Mouse (Mus musculus) mesoderm, embryonic 11.5 days (tissue): ENCODE measurements around the gene Mmp27.

Source experiments
- DNase-seq: peaks from one replicate; pipeline ENCODE4 v3.0.0-alpha.2; 2012; ENCODE audit warnings: low read depth, low spot score

The Mmp27 gene

DNA sequence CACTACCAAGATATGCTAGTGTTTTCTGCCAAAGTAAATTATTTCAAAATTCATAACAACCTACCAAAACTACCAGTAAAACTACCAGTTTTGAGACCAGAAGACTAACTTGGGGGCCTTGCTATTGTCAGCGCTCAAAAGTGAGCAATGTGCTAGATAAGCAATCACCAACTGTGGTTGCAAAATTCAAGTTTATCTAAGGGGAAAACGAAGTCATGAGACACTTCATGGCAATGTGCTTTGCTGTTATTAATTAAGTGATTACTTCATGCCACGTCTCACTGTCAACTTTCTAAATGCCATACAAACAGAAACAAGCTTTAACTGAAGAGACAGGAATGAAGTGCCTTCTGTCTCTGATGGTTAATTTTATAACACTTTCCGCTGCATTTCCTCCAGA, at the start of gene Mmp27:
Gene Mmp27, plus strand, starts transcription at position 235 of the 400 bp plus-strand sequence.
- no peak for DNase-seq

DNA sequence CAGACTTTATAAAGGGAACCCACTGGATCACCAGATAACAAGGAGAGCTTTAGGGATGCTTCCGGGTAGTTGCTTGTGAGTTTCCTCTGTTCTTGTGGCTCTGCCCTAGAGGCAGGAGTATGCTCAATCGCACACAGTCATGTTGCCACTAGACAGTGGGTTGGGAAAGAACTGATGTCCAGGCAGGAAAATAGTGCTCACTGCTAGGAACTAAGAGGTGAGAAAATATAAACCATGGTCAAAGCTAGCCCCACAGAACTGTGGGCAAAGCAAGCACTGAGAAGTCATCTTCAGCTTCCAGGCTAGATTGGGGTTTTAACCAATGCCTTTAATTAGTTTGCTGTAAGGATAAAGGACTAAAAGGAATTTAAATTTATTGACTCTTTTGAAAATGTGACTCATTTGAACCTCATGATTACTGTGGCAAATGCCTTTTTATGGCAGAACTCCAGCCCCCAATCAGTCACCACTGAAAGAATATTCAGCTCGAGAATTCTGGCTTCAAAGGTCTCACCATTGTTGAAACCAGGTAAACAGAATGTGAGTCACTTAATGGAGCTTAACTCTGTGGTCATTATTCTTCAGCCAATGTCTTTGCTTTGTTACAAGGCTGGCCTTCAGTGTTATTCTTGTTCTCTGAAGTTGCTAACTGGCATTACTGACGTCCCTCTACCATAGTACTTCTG, 44.8 kb upstream of the Mmp27 start:
- DNase-seq: no peak

DNA sequence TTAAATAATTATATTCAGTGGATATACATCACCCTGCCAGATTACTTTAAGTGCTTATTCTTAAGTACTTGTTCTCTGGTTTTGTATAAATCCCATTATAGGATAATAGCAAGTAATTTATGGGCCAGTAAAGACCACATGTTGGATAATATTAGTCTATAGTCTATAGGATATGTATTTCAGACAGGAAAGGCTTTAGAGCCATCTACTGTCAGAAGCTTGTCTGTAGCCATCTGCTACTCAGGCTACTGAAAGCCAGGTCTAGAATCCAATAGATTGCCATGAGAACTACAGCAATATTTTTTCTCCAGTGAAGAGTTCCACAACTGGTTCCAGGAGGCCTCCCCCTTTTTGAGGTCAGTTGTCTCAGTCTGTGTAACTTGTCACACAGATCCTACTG, 28.4 kb upstream of the Mmp27 start:
- no peak for DNase-seq

DNA sequence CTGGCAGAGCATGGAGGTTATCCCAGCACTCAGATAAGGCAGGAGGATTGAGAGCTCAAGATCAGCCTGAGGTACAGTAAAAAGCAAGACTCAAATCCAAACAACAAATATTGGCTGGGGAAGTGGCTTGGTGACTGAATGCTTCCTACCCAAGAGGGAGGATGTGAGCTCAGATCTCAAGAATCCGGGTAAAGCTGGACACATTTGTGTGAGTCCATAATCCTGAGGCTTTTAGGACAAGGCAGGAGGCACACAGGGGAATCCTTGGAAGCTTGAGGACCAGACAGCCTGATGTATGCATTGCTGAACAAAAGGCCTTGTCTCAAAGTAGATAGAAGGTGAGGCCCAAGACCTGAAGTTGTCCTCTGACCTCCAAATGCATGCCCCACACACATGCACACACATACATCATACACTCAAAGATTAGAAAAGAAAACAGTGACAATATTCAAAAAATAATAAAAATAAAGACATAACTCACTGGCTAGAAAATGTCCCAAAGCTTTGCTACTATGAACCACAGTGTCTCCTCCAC, 26.2 kb upstream of the Mmp27 start:
- no peak for DNase-seq

DNA sequence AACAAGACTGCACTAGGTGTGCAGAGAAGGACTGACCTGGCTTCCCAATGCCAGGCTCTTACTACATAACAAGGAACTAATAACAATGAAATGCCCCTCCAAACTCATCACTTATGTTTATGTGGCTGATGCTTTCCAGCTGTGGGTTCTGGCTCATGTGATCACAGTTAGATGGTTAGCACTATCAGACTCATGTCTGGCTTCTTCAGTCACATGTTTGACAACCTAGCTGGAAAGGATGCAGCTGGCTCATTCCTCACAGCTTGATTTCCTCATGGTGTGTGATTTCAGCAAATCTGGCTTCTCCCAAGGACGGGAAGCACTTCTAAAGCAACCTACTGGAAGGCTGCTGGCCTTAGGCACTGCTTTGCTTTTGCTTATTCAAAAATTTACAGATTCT, 25.7 kb upstream of the Mmp27 start:
- peak; percentile 49 for DNase-seq

DNA sequence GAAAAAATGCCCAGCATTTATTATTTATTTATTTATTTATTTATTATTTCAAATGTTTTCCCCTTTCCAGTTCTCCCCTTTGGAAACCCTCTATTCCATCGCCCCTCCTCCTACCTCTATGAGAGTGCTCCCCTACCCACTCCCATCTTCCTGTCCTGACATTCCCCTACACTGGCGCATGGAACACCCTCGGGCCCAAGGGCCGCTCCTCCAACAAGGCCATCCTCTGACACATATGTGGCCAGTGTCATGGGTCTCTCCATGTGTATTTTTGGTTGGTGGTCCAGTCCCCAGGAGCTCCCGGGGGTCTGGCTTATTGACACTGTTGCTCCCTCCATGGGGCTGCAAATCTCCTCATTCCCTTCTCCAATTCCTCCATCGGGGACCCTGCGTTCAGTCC, 25.3 kb upstream of the Mmp27 start:
- no peak for DNase-seq

DNA sequence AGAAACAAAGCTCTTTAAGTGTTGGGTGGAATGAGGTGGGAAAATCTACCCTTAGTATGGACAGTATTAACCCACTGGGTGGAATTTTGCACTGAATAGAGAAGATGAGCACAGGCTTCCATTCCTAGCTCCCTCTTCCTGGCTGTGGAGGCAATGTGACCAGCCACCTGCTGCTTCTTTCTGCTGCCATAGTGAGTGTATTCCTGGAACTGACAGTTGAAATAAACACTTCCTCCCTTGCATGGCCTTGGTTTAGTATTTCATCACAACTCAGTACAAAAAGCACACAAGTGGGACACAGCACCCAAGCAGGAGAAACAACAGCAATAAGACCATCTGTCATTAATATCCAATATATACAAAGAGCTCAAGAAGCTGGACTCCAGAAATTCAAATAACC, 19.3 kb upstream of the Mmp27 start:
- DNase-seq: no peak

DNA sequence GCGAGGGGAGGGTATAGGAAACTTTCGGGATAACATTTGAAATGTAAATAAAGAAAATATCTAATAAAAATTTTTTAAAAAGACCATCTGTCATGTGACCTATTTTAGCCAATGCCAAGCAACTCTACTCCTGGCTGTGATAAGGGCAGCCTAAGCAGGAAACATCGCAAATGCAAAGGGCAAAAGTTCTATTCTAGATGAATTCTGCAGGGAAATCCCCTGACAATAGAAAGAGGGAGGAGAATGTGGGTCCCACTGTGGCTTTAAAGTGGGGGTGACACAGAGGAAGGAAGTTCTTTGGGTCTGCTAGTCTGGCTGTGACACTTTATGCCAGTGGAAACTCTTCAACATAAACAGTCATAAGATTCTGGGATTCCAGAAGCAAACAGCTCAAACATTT, 17.7 kb upstream of the Mmp27 start:
- DNase-seq: no peak

DNA sequence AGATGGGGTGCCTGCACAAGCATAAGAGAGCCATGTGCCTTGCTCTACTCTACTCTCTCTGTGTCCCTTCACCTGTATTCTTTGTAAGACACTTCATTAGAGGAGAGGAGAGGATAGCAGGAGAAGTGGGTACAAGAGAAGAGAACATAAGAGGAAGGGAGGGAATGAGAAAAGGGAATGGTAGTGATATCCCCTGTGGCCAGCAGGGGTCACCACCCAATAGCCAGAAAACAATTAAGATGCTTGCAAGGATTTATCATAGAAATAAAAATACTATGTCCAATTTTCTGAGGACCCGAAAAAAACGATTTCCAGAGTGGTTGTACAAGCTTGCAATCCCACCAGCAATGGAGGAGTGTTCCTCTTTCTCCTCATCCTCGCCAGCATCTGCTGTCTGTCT, 16.8 kb upstream of the Mmp27 start:
- peak; percentile 20 for DNase-seq

DNA sequence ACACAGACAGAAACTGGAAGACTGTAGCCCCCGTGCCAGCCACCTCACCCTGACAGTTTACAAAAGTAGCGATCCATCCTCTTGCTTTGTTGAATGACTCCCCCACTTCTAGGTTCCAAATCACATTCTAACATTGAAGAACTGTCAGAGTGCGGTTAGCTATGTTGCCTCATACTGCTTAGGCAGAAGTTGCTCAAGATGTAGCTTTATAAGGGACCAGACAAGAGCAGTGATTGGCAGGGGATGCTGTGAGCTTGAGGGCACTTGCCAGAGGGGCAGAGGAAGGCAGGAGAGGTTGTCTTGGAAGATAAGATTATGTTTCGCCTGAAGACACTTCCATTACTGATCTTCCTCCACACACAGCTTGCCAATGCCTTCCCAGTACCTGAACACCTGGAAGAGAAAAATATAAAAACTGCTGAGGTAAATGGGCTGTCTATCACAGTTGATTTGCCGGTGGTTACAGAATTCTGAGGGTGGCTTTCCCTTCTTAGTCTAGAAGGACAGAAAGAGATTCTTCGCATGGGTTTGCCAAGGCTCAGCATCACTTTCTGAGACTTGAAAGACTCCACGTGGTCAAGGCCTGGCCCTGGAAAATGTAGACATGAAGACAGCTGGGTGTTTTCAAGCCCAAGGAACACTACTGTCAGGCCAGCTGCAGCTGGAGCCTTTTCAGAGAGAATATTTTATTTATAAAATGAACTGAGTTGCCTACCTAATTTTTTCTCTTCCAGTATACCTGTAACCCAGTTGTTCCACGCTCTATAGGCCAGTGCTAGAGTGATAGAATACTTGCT, 12.8 kb upstream of the Mmp27 start, which contains the start of gene Mmp8:
Gene Mmp8, plus strand, starts transcription at position 236 of the 797 bp plus-strand sequence.
- no peak for DNase-seq

DNA sequence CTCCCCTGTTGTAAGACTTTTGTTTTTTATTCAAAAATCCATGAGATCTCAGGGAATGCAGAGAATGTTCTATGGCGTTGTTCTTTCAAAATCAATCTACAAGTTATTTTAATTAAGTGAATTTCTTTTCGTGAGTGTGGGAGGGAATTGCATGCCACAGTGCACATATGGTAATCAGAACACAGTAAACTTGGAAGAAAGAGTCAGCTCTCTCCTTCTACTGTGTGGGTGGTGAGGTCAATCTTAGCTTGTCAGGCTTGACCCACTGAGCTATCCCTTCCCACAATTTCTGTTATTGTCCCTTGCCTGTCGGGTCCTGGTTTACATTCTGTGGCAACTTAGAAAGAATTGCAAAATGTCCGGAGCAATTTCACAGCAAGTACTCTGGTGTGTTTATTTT, 11.2 kb upstream of the Mmp27 start:
- DNase-seq: no peak

DNA sequence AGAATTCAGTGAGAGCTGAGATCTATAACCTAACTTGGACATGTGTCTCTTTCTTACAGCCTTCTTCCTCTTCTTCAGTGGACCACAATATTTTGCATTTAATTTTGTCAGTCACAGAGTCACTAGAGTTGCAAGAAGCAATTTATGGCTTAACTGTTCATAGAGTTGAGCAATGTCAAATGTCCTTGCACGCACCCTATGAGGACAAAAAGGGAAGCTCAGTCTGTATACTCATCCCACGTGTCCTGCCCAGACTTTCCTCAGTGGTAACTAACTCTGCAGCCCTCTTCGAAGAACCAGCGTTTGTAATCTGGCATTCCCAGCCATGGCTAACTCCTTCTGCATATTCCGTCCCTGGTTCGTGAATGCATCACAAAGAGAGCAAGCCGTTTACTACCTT, 3.8 kb upstream of the Mmp27 start:
- DNase-seq: no peak

DNA sequence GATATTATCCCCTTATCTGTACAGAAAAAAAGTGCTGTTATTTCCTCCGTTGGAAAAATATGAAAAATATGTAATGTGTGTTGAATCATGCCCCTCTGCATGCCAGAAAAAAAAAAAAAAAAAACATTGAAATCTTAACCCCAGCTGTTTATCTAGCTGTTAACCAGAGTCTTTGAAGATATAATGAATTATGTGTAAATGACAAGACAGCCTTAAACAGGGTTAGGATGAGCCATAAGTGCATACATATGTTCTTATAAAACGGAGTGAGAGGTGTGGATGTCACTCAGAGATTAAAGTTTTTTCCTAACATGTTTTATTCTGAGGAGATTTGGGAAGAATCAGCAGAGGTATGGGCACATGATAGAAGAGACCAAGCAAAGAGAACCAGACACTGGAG, 3.3 kb upstream of the Mmp27 start:
- no peak for DNase-seq

DNA sequence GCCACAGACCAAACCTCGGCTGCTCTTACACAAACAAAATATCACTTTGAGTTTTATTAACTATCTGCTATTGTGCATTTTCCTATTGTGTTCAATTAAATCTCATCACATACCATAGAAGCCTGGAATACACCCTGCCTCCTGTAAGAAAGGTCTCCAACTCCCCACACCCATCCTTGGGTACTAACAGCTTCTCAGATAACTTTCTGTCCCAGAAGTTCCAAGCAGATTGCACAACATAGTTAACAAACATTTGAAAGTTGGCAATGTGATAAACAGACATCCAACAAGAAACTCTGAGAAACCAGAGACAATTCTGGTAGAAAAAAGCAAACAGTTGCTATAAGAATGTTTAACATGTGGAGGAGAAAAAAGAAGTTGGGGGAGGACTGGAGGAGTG, 711 bp upstream of the Mmp27 start:
- DNase-seq: no peak

DNA sequence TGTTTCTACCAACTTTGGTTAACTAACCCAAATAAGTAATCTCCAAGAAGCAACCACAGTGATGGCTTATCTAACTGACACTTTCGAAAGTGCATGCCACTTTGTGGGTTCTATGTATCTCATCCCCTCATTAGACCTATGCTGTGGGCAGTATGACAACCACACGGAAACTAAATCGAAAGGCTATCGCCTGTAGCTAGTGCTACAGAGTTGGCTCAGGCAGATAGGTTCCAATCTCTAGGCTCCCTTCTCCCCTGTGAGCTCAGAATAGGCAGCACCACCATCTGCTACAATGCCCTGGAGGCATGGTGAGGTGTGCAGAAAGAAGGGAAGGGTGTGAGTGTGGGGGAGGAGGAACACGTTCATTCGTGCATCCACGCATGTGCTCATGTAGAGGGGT, 992 bp downstream of the Mmp27 start:
- no peak for DNase-seq

DNA sequence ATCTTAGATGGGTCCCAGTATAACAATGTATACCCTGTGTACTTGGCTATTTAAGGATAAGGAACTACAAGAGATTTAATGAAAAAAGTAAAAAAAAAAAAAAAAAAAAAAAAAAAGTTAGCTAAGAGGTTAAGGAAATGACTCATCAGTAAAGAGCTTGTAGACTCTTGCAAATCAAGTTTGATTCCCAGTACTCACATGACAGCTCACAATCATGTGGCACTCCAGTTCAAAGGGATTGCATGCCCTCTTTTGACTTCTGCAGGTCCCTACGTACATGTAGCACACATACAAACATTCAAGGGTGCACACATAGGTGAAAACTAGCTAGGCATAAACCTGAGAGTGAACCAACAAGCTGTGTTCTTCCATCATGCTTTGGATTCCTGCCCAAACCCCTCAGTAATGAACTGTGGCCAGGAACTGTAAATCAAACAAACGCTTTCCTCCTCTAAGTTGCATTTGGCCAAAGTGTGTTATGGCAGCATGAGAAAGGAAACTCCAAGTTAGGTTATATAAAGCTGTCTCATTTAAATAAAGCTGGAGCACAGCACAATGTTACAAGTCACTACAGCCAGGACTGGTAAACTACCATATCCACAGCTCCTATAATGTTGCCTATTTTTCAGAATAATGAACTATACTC, 1.6 kb downstream of the Mmp27 start:
- no peak for DNase-seq

DNA sequence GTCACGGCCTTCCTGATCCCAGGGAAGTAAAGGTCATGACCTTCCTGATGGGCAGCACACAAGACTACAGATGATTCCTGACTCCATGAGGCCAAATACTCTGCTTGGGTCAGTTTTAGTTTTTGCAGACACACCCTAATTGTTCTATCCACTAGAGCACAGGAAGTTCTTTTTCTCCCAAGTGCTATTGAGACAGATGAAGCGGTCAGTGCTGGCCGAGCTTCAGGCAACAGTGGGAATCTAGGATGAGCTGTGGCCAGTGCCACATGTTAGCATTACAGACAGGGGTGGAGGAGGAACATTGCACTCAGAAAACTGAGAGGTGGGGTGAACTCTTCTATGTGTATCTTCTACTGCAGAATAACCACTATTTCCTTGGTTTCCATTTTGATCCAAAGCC, 4.3 kb downstream of the Mmp27 start:
- no peak for DNase-seq

DNA sequence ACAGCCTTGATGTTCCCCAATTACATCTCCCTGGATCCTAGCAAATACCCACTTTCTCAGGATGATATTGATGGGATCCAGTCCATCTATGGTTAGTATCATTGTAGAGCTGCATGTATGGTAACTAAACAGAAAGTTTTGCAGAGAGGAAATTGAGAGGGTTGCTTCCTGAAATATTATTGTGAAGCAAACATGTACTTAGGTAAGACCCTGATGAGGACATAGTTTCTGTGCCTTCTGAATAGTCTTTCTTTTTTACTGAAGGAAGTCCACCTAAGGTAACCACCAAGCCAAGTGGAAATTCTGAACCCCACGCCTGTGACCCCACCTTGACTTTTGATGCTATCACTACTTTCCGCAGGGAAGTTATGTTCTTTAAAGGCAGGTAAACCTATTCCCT, 6.2 kb downstream of the Mmp27 start:
- DNase-seq: no peak

DNA sequence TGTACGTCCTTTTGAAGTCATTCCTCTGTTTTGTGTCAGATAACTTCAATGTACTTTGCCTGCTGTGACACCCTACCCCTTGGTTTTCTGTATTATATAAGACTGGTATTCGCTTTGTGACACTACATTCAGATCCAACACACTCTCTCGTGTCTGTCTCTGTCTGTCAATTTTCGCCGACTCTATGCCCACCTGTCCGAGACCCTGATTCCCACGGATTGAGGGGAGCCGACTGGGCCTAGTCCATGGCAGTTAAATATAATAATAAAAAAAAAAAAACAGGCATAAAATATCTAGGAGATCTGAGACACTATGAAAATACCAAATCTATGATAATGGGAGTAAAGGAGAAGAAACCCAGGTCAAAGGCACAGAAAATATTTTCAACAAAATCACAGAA, 18.9 kb downstream of the Mmp27 start:
- DNase-seq: no peak

DNA sequence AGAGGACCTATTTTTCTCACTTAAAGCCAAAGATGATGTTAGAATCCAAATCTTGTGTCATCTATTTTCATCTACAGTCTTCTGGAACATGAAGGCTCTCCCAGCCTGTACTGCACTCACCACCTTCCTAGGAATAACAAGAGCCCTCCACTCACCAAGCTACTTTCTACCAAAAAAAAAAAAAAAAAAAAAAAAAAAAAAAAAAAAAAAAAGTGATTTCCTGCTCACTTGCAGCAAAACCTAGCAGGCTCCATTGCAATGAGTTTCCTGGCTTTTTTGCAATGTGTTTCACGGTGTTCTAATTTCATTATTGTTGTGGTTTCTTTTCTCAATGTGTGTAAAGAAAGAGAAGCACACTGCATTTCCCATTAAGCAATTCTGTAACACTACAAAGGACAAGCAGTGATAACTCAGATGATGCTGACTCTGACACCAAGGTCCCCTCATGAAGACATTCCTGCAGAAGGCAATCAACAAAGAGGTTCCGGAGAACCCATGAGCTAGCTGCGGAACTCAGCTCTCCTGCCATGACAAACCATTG, 22.1 kb downstream of the Mmp27 start:
- DNase-seq: no peak

DNA sequence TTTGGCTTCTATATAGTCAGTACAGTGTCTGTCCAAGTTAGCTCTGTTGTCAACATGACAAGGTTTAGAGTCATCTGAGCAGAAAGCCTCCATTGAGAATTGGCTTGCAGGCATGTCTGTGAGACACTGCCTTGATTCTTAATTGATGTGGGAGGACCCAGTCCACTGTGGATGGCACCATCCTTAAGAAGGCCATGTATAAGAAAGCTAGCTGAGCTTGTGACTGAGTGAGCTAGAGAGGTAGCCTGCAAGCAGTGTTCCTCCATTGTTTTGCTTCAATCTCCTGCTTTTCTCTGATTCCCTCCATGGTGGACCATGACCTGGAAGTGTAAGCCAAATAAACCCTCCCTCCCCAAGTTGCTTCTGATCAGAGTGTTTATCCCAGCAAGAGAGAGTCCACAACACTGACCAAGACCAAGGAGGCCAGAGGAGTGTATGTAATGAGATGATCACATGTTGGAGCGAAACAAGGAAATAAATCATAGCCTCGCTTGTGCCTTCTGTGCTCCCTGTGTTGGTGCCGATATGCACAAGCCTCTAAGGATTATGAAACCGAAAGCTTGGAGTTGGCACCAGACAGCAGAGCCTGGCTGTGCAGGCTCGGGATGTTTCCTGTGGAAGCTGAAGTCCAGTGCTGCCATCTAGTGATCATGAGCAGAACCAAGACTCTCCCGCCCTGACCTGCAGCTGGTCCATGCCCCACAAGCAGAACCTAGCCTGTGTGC, 23.8 kb downstream of the Mmp27 start:
- peak; percentile 84 for DNase-seq
